Mouse (Mus musculus) forebrain, embryonic 15.5 days (tissue): Measurements from ENCODE around the gene Rbm25. TPM values are rescaled to one million over a fixed set of nuclear protein-coding genes. Genes with fewer than 3 reads are reported as not detected.
"Not testable (repeated sequence)": the region's sequence is repeated elsewhere in the genome, so short reads cannot be mapped to it uniquely, and the experiment has no call there.

Source experiments
- ATAC-seq: fragments of 200-750 bp; cut with Nextera tagmentation; replicated peaks from 2 replicates; pipeline ENCODE4 v1.8.0; 2017; ENCODE audit warnings: mild to moderate bottlenecking, moderate TSS enrichment, moderate library complexity
- H3K27ac ChIP-seq: fragments of 300-500 bp; sonication (generic); replicated peaks from 2 replicates; pipeline ENCODE4 v1.5.1; 2015; ENCODE audit warnings: mild to moderate bottlenecking, inconsistent platforms
- H3K27me3 ChIP-seq: fragments of 300-500 bp; sonication (generic); 2 replicates; pipeline ENCODE4 v1.6.1; 2015; ENCODE audit warnings: inconsistent platforms
- H3K36me3 ChIP-seq: fragments of 300-500 bp; sonication (generic); 2 replicates; pipeline ENCODE4 v1.6.1; 2015; ENCODE audit warnings: mild to moderate bottlenecking, inconsistent platforms
- H3K4me1 ChIP-seq: fragments of 300-500 bp; sonication (generic); 2 replicates; pipeline ENCODE4 v1.6.1; 2015; ENCODE audit warnings: inconsistent platforms
- H3K4me2 ChIP-seq: fragments of 300-500 bp; sonication (generic); replicated peaks from 2 replicates; pipeline ENCODE4 v1.6.1; 2015; ENCODE audit warnings: mild to moderate bottlenecking, inconsistent platforms
- H3K4me3 ChIP-seq: fragments of 300-500 bp; sonication (generic); 2 replicates; pipeline ENCODE4 v1.5.1; 2015; ENCODE audit warnings: mild to moderate bottlenecking, inconsistent platforms
- H3K9ac ChIP-seq: fragments of 300-500 bp; sonication (generic); replicated peaks from 2 replicates; pipeline ENCODE4 v1.6.1; 2015; ENCODE audit warnings: mild to moderate bottlenecking, inconsistent platforms
- H3K9me3 ChIP-seq: fragments of 300-500 bp; sonication (generic); 2 replicates; pipeline ENCODE4 v1.6.1; 2016; ENCODE audit warnings: inconsistent platforms
- WGBS: fragments of 180-500 bp; shearing (Covaris S2); methylation state at CpG from one replicate; pipeline ENCODE4 v1.1.7; 2015; ENCODE audit warnings: mixed read lengths; 5-methylcytosine and 5-hydroxymethylcytosine counted together
- polyA plus RNA-seq: library from polyadenylated mRNA; unstranded; fragments of >200 nt; fragmentation: Nextera tagmentation; extraction: Ambion mirVana; gene quantifications from 2 replicates; pipeline ENCODE4 v1.2.1, GENCODE M21; 2015

The Rbm25 gene
- polyA plus RNA-seq: 259 and 274 TPM in 2 replicates

DNA sequence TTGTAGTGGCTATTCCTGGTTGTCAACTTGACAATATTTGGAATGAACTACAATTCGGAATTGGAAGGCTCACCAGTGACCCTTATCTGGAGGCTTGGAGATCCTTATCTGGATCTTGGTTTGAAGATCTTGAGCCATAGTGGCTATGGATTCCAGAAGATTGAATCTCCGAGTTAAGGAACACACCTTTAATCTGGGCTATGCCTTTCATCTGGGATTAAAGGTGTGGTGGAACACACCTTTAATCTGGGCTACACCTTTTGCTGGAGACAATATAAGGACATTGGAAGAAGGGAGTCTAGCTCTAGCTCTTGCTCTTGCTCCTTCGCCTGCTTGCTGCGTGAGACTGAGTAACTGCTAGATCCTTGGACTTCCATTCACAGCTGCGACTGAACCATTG, at the start of gene Rbm25:
Rbm25 (plus strand) TSS at position 301 of the 400 bp plus-strand sequence.
- not testable (repeated sequence) for H3K9me3 ChIP-seq, H3K27me3 ChIP-seq, H3K36me3 ChIP-seq, ATAC-seq
- peak within 1 kb of the TSS; percentile 78 for H3K9ac ChIP-seq
- H3K4me2 ChIP-seq: peak within 1 kb of the TSS; percentile 61
- H3K27ac ChIP-seq: peak within 1 kb of the TSS; percentile 97
- H3K4me1 ChIP-seq: peaks cover 23% of the 10 kb centered on the region
- peak within 1 kb of the TSS; percentile 64 for H3K4me3 ChIP-seq
- WGBS: no CpG with 5 or more reads among the region's 5 CpGs

DNA sequence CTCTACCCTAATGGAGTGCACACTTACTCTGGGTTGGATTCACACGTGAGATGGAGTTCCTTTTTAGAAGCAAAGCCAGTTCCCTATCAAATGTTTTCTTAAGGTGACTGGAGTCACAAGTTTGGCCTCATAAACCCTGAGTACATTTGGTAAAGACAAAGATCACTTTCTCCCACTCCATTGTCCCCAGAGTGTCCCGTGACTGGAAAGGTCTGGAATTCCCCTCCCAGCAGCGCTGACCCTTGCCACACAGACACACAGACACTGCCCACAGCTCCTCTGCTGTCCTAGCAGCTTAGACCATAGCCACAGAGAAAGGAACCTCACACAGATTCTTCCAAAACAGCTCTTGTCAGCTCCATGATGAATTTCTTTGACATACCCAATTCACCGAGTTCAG, 48.9 kb upstream of the Rbm25 start:
- no peak overlapping the region for H3K4me3 ChIP-seq
- 81% methylated on average over 4 of the region's 4 CpGs for WGBS
- peaks cover 36% of the 10 kb centered on the region for H3K36me3 ChIP-seq
- H3K9ac ChIP-seq: no peak overlapping the region
- H3K4me2 ChIP-seq: no peak overlapping the region
- H3K27ac ChIP-seq: no peak overlapping the region
- H3K9me3 ChIP-seq: no peaks in the 10 kb centered on the region
- no peaks in the 10 kb centered on the region for H3K27me3 ChIP-seq
- no peak for ATAC-seq
- no peaks in the 10 kb centered on the region for H3K4me1 ChIP-seq

DNA sequence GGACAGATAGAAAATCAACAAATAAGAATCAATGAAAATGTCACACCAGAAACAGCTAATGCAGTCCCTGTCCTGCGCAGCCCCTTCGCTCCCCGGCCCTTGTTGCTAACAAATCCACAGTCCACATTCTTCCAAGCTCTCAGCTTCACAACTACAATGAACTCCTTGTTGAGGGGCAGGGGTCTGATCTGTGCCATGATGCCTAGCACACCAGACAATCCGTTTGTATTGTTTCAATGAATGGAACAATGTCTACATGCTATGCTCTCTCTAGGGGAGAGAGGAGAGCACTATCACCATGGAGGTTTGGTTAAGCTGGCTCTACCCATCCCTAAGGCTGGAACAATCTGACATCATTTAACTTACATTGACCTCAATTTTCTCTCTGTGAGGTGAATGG, 48.3 kb upstream of the Rbm25 start:
- Histone ChIP-seq H3K4me1 (no peaks in the 10 kb centered on the region), H3K4me2 (no peak overlapping the region), H3K9ac (no peak overlapping the region), H3K9me3 (no peaks in the 10 kb centered on the region), H3K4me3 (no peak overlapping the region), H3K27ac (no peak overlapping the region), H3K36me3 (peaks cover 34% of the 10 kb centered on the region), H3K27me3 (no peaks in the 10 kb centered on the region)
- no peak for ATAC-seq
- WGBS: 86% methylated on average over 4 of the region's 4 CpGs

DNA sequence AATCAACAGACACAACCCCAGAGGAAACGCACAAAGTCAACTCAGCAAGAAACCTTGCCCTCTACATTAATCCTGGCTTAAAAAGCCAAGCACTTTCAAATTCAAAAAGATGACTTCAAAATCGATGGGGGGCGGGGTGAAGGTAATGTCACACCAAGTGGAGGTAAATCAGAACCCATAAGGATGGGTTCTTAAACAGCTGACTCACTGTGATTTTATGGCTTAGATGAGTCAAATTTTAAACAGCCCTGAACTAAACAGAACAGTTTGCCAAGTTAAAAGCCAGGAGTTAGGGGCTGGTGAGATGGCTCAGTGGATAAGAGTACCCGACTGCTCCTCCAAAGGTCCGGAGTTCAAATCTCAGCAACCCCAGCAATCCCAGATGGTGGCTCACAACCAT, 44.4 kb upstream of the Rbm25 start:
- no peaks in the 10 kb centered on the region for H3K9me3 ChIP-seq
- no peak overlapping the region for H3K27ac ChIP-seq
- H3K4me1 ChIP-seq: 0 out of 2 replicates have a peak, but pooled peaks cover under 1% of the 10 kb centered on the region
- peaks cover 67% of the 10 kb centered on the region for H3K36me3 ChIP-seq
- no peak overlapping the region for H3K4me3 ChIP-seq
- H3K27me3 ChIP-seq: no peaks in the 10 kb centered on the region
- H3K9ac ChIP-seq: no peak overlapping the region
- H3K4me2 ChIP-seq: no peak overlapping the region
- WGBS: 98% methylated on average over 5 of the region's 5 CpGs
- no peak for ATAC-seq

DNA sequence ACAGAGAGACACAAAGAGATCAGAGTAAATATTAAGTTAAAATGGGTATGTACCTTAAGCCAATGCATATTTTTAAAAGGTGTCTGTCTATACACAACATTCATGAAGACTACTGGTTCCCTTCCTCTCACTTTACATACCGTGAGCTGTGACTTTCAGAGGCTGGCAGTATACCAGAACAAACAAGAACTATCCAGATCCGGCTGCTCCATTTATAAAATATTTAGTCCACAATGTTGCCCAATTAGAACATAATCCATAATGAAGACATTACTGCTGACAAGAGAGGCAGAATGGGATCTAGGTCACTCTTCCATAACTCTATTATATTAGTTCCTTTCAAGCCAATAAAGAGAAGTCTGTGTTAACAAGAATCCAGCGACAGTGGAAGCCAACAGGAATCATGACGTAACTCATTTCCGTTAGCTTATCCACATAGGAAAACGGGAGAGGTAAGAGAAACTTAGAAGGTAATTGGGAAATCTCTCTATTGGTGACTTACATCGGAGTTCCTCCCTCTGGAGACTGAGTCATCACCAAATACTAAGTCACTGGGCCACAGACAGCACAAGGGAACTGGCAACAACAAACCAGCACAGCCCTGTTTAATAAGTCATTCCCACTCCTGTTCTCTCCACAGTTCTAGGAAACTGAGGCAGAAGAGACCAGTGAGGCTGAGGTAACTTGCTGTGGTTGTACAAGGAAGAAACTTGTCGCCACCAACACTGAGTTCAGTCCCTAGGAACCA, 39.1 kb upstream of the Rbm25 start:
- H3K27me3 ChIP-seq: no peaks in the 10 kb centered on the region
- no peak overlapping the region for H3K27ac ChIP-seq
- H3K9ac ChIP-seq: no peak overlapping the region
- H3K36me3 ChIP-seq: peaks cover 69% of the 10 kb centered on the region
- H3K4me3 ChIP-seq: no peak overlapping the region
- no peak for ATAC-seq
- H3K4me2 ChIP-seq: no peak overlapping the region
- H3K4me1 ChIP-seq: peaks cover 36% of the 10 kb centered on the region
- WGBS: 91% methylated on average over 8 of the region's 8 CpGs
- no peaks in the 10 kb centered on the region for H3K9me3 ChIP-seq

DNA sequence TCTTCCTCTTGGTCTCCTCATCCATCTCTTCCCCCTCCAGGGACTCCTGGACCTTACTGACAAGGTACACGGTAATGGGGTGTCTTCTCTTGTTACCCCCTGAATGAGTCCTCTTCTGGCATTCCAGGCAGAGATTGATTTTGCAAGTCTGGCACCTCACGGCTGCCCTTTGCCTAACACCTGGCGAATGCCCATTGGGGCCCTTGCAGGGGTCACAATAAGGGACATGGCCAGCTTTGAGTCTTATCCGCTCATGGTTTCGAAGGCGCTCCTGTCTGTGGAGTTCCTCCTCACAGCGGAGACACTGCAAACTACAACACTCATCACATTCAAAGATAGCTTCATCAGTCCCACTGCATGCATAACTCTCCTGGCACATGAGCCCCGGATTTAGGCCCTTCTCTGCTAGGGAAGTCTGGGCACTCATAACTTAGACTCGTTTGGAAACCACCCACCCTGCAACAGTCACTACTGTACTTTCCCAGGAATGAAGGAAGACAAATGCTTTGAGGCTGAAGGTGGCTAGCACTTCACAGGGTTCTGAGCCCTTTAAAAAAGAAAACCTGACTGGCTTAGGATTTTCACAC, 36.5 kb upstream of the Rbm25 start:
- no peak overlapping the region for H3K9ac ChIP-seq
- peaks cover 36% of the 10 kb centered on the region for H3K4me1 ChIP-seq
- no peaks in the 10 kb centered on the region for H3K9me3 ChIP-seq
- H3K4me2 ChIP-seq: no peak overlapping the region
- H3K27ac ChIP-seq: no peak overlapping the region
- H3K27me3 ChIP-seq: no peaks in the 10 kb centered on the region
- H3K36me3 ChIP-seq: peaks cover 45% of the 10 kb centered on the region
- H3K4me3 ChIP-seq: no peak overlapping the region
- no peak for ATAC-seq
- 93% methylated on average over 9 of the region's 9 CpGs for WGBS

DNA sequence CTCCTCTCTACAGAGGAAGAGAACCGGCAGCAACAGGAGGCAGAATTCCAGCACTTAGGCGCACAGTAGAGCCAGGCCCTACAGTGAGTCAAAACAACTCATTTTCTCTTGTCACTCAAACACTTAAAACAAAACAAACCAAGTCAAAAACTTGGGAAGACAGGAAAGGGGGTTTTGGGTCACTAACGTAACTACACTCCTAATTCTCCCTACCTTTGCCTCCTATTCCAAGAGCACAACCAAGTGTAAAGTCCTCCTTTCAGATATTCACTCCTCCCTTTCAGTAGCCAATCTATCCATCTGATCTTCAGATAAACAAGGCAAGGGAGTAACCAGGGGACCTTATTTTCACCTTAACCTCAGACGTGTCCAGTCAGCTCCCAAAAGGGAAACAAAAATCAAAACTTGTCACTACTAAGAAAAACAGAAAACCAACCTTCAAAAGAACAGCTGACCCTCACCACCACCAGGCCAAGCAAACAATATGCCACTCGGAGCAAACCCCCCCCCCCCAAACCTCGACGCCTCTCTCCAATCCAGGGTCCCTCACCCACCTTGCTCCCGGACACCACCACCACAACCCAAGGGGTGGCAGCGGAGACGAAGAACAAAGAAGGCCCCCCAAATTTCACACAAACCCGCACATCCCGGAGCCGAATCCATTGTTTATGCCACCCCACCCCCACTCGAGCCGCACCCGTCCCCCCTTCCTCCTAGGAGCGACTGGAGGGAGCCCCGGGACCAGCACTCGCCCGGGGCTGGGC, 34.7 kb upstream of the Rbm25 start:
- H3K4me3 ChIP-seq: peak overlapping the region; percentile 78
- WGBS: 1% methylated on average over 18 of the region's 20 CpGs
- H3K9ac ChIP-seq: peak overlapping the region; percentile 95
- peak overlapping the region; percentile 52 for H3K4me2 ChIP-seq
- no peaks in the 10 kb centered on the region for H3K9me3 ChIP-seq
- peaks cover 36% of the 10 kb centered on the region for H3K4me1 ChIP-seq
- peak overlapping the region; percentile 95 for H3K27ac ChIP-seq
- no peak for ATAC-seq
- no peaks in the 10 kb centered on the region for H3K27me3 ChIP-seq
- H3K36me3 ChIP-seq: peaks cover 29% of the 10 kb centered on the region

DNA sequence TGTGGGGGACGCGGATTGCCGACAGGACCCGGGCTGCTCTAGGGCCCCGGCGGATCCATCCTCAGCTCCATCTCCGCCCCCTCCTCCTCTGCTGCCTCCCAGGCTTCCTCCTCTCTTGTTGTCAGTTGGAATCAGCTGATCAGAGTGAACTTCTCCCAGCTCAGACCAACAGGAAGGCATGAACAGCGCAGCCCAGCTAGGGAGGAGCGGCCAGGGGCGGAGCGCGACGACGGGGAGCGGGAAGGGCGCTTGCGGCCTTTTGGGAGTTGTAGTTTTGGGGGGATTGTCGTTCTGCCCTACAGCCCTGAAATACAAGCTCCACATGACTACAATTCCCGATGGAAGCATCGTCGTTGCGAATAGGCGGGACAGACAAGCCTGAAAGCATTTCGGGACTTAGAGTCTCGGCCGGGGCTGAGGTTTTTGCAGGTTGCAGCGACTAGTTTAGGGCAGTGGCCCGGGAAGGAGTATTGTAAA, 34.0 kb upstream of the Rbm25 start, which contains the start of gene Zfyve1:
Zfyve1 (minus strand) TSS at position 198 of the 477 bp plus-strand sequence.
- H3K4me2 ChIP-seq: peak within 1 kb of the TSS; percentile 52
- H3K27me3 ChIP-seq: no peaks in the 10 kb centered on the region
- peak; percentile 99 for ATAC-seq
- H3K4me1 ChIP-seq: peaks cover 32% of the 10 kb centered on the region
- peaks cover 24% of the 10 kb centered on the region for H3K36me3 ChIP-seq
- H3K9ac ChIP-seq: peak within 1 kb of the TSS; percentile 95
- peak within 1 kb of the TSS; percentile 95 for H3K27ac ChIP-seq
- whole genome bisulfite sequencing: 0% methylated on average over 27 of the region's 28 CpGs
- H3K9me3 ChIP-seq: no peaks in the 10 kb centered on the region
- H3K4me3 ChIP-seq: peak within 1 kb of the TSS; percentile 78

DNA sequence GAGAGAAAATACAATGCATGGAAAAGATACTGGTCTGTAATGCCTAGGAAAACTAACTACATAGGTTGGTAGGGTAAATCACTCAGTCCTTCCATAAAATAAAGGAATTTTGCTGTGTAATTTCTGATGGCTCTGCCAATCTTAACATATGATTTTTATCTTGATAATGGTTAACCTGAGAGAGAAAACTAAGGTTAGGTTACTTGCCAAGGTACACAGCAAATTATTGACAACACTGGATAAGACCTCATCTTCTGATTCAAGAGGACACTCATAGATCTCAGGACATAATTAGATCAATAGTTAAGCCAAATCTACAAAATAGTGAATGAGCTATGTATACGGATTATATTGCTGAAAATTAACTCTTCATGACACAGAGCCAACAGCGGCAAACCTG, 33.2 kb upstream of the Rbm25 start:
- H3K27me3 ChIP-seq: no peaks in the 10 kb centered on the region
- WGBS: 83% methylated on average over 2 of the region's 2 CpGs
- no peak overlapping the region for H3K4me3 ChIP-seq
- H3K36me3 ChIP-seq: peaks cover 20% of the 10 kb centered on the region
- H3K4me1 ChIP-seq: peaks cover 27% of the 10 kb centered on the region
- no peak overlapping the region for H3K4me2 ChIP-seq
- no peak overlapping the region for H3K27ac ChIP-seq
- no peaks in the 10 kb centered on the region for H3K9me3 ChIP-seq
- no peak overlapping the region for H3K9ac ChIP-seq
- ATAC-seq: no peak

DNA sequence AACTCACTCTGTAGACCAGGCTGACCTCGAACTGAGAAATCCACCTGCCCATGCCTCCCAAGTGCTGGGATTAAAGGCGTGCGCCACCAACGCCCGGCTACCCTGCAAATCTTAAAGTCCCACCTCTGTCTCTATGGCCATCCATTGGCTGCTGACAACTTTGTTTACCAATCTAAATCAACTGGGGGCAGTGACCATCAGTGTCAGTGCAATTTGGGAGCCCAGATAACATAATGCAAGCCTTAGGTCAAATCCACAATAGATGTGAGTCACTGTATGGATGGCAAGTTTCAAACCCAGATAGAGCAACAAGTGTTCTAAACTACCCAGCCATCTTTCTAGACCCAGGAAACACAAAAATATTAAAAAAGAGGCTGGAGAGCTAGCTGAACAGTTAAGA, 28.8 kb upstream of the Rbm25 start:
- ATAC-seq: no peak
- Histone ChIP-seq H3K4me3 (no peak overlapping the region), H3K27ac (no peak overlapping the region), H3K36me3 (no peaks in the 10 kb centered on the region), H3K4me1 (no peaks in the 10 kb centered on the region), H3K9me3 (no peaks in the 10 kb centered on the region), H3K9ac (no peak overlapping the region), H3K27me3 (no peaks in the 10 kb centered on the region), H3K4me2 (no peak overlapping the region)
- 90% methylated on average over 5 of the region's 5 CpGs for WGBS

DNA sequence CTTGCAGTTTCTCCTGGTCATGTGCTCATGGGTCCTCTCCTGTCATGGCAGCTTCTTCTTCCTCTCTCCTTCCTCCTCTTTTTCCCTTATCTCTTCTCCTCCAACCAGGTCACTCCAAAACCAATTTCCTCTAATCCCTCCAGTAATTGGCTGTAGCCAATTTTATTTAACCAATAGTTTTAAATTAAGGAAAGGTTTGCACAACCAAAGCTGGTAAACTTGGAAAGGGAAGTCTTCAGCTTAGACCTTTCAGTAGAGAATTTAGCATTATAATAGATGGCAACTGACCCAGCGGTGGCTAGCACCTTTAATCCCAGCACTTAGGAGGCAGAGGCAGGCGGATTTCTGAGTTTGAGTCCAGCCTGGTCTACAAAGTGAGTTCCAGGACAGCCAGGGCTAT, 24.6 kb upstream of the Rbm25 start:
- H3K27me3 ChIP-seq, H3K4me3 ChIP-seq, H3K9ac ChIP-seq, H3K9me3 ChIP-seq, H3K27ac ChIP-seq, H3K4me1 ChIP-seq, ATAC-seq, H3K4me2 ChIP-seq, H3K36me3 ChIP-seq: not testable (repeated sequence)
- WGBS: 92% methylated on average over 2 of the region's 2 CpGs

DNA sequence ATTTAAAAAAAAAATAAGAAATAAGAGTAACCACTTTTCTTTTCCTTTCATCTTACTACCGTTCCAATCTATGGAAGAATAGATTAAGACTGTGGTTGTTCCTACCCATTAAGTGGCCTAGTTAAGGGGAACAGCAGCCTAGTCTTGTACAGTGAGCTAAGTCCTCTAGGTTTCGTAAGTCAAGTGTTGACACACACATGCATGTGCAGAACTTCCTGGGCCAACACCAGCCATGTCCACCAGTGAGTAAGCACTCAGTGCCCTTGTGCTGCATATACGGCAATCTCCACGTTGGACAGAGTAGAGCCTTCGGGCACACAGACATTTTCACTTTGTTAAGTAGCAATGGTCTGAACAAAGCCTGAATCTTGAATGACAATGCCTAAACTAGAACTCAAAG, 13.8 kb upstream of the Rbm25 start:
- 96% methylated on average over 5 of the region's 5 CpGs for WGBS
- Histone ChIP-seq H3K9me3 (no peaks in the 10 kb centered on the region), H3K4me2 (no peak overlapping the region), H3K4me3 (no peak overlapping the region), H3K27me3 (no peaks in the 10 kb centered on the region), H3K4me1 (no peaks in the 10 kb centered on the region), H3K9ac (no peak overlapping the region), H3K36me3 (no peaks in the 10 kb centered on the region), H3K27ac (no peak overlapping the region)
- no peak for ATAC-seq
